Mouse (Mus musculus) skeletal muscle tissue, adult 2 months (tissue): ENCODE data around the gene Gm8797.
"Not testable (repeated sequence)": the region's sequence is repeated elsewhere in the genome, so short reads cannot be mapped to it uniquely, and the experiment has no call there.

ENCODE experiments used
- DNase-seq: peaks from one replicate; pipeline ENCODE4 v3.0.0-alpha.2; 2012; ENCODE audit warnings: low read depth, low spot score

The Gm8797 gene

DNA sequence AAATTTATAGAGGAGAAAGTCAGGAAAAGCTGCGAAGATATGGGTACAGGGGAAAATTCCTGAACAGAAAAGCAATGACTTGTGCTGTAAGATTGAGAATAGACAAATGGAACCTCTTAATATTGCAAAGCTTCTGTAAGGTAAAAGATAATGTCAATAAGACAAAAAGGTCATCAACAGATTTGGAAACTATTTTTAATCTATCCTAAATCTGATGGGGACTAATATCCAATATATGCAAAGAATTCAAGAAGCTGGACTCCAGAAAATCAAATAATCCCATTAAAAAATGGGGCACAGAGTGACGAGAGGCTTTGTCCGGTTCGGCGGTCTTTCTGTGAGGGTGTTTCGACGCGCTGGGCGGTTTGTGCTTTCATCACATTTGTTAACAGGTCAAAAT, at the start of gene Gm8797:
Gm8797 (plus strand) TSS at position 301 of the 400 bp plus-strand sequence.
- DNase-seq: not testable (repeated sequence)

- DNase-seq: no peak
Measured at GRCm38 (mm10) chr3:5714481-5714880, 36.1 kb upstream of the Gm8797 start.

DNA sequence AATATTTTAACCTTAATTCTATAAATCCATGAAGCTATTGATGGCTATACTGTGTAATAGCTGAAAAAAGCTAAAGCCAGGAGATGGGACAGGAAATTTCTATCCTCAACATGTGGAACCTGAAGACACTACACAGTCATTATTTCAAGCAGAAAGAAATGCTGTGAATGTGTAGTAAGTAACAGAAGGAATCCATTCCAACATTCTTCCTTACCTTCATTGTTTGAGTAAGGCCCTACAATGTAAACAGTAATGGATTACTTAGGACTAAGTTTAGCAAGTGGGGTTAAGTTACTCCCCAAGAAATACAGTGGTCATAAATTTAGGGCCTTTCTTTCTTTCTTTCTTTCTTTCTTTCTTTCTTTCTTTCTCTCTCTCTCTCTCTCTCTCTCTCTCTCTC, 17.7 kb upstream of the Gm8797 start:
- no peak for DNase-seq

DNA sequence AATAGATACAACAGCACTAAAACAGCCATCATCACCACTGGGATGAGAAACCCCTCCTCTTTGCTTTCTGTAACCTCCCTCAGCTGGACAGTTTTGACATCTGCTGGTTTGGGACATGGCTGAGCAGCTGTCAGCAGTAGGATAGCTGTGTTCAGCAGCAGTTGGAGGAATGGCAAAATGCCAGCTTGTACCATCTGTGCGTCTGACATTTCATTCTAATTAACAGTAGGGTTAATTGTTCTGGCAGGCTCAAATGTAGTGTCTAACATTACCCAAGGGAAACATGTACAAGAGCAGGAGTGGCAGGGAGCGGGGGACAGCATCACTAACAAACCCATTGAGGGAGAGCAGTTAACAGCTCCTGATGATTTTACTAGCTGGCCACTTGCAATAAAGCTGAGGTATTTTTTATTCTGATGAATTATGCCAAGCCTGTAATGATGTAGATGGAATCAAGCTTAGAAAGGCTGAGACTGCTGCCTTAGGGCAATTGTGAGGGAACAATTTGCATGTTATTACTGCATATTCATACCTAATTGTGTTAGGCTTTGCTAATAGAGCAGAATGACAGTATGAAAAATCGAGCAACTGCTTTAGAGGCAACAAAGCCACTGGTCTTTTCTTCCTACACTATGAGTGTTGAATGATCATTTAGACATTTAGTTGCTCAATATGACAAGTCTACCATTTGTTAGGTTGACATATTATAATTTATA, 4.3 kb downstream of the Gm8797 start:
- no peak for DNase-seq

DNA sequence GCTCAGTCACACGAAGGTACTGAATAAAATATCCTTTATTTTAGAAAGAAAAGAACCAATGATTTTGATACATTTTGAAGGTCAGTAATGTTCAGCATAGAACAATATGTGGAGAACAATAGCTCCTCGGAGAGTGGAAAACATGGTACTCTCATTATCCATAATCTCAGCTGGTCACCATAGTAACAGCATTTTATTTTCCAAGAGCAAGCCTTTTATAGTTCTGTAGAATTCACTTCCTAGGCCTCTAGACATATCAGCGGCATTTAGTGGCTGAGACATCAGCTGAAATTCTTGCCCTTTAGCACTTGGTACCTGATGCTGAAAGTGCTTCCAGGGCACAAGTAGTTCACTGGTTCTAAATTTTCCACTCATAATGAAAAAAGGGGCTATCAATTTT, 15.7 kb downstream of the Gm8797 start:
- DNase-seq: no peak

GRCm38 (mm10) chr3:5776894-5777293, 26.3 kb downstream of the Gm8797 start:
- DNase-seq: no peak
